Mouse (Mus musculus) kidney, adult 2 months (tissue): ENCODE results near the gene Slc12a6. TPM values are rescaled to one million over a fixed set of nuclear protein-coding genes. Genes with fewer than 3 reads are reported as not detected.

Experiments used
- DNase-seq: peaks from one replicate; pipeline ENCODE4 v3.0.0; 2021
- H3K27ac ChIP-seq: fragments of 200-500 bp; 2 replicates; pipeline ENCODE4 v1.5.1; 2012; ENCODE audit warnings: low read depth, low read length, control low read depth, inconsistent platforms; ENCODE audit not compliant: insufficient read depth
- H3K27me3 ChIP-seq: fragments of 200-500 bp; replicated peaks from 2 replicates; pipeline ENCODE4 v1.6.1; 2012; ENCODE audit warnings: mild to moderate bottlenecking, moderate library complexity, low read length, inconsistent platforms; ENCODE audit not compliant: control insufficient read depth, insufficient read depth
- H3K36me3 ChIP-seq: fragments of 200-500 bp; 2 replicates; pipeline ENCODE4 v1.6.1; 2012; ENCODE audit warnings: mild to moderate bottlenecking, moderate library complexity, low read length, inconsistent platforms; ENCODE audit not compliant: control insufficient read depth, insufficient read depth
- H3K4me1 ChIP-seq: fragments of 200-500 bp; 2 replicates; pipeline ENCODE4 v1.6.1; 2011; ENCODE audit warnings: low read length; ENCODE audit not compliant: control insufficient read depth, insufficient read depth
- H3K4me3 ChIP-seq: fragments of 200-500 bp; 2 replicates; pipeline ENCODE4 v1.5.1; 2011; ENCODE audit warnings: mild to moderate bottlenecking, low read depth, low read length, control low read depth; ENCODE audit not compliant: insufficient read depth
- CTCF ChIP-seq: fragments of 200-500 bp; conservative IDR thresholded peaks from 2 replicates; pipeline ENCODE4 v1.5.1; 2011; ENCODE audit warnings: low read depth, mild to moderate bottlenecking, control low read depth, low read length, moderate library complexity, mixed read lengths; ENCODE audit not compliant: insufficient read depth, insufficient read length
- POLR2A ChIP-seq: fragments of 200-500 bp; IDR thresholded peaks from one replicate; pipeline ENCODE4 v1.6.1; 2011; ENCODE audit warnings: low read depth, low read length, control low read depth
- WGBS: fragments of 180-500 bp; shearing (Covaris S2); methylation state at CpG from one replicate; pipeline ENCODE4 v1.1.7; 2018; 5-methylcytosine and 5-hydroxymethylcytosine counted together
- polyA plus RNA-seq: library from polyadenylated mRNA; depleted of rRNA; stranded (reverse); fragments of >200 nt; gene quantifications from 2 replicates; pipeline ENCODE4 v1.2.3, GENCODE M21; 2012

Slc12a6 gene
- polyA plus RNA-seq, 1 experiment, result 29.6 TPM

DNA sequence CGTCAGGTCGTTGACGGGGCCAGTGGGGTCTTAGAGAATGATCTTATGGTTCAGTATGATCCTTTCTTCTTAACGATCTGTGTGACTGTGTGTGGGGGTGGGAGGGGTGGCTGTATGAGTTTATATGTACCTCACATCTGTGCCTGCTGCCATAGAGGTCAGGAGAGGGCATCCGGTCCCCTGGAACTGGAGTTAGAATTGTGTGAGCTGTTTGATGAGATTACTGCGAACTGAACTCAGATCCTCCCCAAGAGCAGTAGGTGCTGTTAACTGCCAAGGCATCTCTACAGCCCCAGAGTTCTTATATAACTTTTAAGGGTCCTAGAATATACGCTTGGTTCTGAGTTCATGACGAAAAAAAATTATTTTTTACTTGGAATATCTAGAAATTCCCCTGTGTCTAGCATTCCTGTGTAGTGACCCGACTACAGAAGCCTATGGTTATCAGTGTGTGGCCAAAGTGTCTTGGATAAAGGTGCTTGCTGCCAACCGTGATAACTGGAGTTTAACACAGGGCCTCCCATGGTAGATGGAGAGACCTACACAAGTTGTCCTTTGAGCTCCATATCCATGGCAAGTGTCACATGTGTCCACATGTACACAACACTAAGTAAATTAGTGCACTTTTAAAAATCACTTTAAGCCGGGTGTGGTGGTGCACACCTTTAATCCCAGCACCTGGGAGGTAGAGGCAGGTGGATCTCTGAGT lies 62.6 kb downstream of the Slc12a6 start:
- H3K27ac ChIP-seq, result no peak overlapping the region
- H3K4me1 ChIP-seq, result no peaks in the 10 kb centered on the region
- no peaks in the 10 kb centered on the region for H3K36me3 ChIP-seq
- TF ChIP-seq CTCF, result no peak
- WGBS, result 79% methylated on average over 11 of the region's 11 CpGs
- DNase-seq, result no peak
- H3K4me3 ChIP-seq, result no peak overlapping the region
- no peaks in the 10 kb centered on the region for H3K27me3 ChIP-seq

DNA sequence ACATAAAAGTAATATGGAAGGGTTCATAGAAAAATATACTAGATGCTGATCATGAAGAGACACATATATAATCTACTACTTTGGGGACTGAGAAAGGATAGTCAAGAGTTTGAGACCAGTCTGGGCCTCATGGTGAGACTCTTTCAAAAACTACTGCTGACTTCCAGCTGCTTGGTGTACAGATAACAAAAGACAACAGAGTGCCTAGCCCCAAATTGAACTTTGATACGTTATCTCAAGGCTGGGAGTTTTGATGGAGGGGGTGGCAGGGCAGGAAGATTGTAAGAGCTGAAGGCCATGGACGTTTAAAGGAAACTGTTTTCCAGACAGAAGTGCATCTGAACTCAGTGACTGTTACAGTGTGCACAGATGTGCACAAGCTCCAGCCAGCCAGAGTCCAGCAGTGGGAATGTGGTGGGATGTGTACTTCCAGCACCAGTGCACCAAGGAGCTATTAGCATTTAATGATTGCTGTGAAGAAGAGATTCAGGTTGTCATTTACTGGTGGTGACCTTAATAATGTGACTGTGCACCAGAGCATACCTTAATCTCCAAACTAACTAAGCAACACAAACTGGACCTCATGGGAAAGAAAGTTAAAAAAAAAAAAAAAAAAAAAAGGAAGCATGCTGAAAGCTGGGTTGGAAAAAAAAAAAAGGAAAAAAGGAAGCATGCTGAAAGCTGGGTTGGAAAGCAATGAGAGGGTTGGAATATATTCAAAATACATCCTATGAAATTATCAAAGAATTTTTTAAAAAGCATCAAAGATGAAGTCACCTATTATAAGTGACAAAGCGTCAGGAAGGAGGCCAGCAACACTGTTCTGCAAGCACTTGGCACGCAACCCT lies 66.7 kb downstream of the Slc12a6 start:
- 49% methylated on average over 4 of the region's 4 CpGs for WGBS
- DNase-seq, result no peak

DNA sequence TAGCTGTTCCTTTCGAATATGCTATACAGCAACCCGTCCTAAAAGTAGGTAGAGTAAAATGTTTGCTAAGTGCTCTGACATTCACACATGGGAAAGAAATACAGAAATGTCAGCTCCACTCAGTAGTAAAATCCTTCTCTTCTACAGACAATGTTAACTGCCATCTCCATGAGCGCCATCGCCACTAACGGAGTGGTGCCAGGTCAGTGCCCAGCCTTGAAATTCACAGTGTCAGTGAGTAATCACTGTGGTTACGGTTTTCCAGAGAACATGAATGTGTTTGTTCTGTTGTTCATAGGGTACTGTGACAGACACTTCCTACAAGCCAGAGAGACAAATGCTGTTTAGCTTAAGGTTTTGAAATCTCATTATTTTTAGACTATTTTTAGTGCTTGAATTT lies 71.6 kb downstream of the Slc12a6 start:
- peaks cover 13% of the 10 kb centered on the region for H3K36me3 ChIP-seq
- no peak overlapping the region for H3K4me3 ChIP-seq
- no peak overlapping the region for H3K27ac ChIP-seq
- H3K4me1 ChIP-seq, result no peaks in the 10 kb centered on the region
- TF ChIP-seq CTCF (no peak), POLR2A (no peak)
- 96% methylated on average over 6 of the region's 6 CpGs for WGBS
- DNase-seq, result no peak
- H3K27me3 ChIP-seq, result no peaks in the 10 kb centered on the region

More for the DNA sequence above, 66.7 kb downstream of the Slc12a6 start:
- no peaks in the 10 kb centered on the region for H3K27me3 ChIP-seq
- H3K4me1 ChIP-seq, result no peaks in the 10 kb centered on the region
- H3K36me3 ChIP-seq, result peaks cover 5% of the 10 kb centered on the region
- TF ChIP-seq CTCF (no peak), POLR2A (no peak)
- H3K27ac ChIP-seq, result no peak overlapping the region
- H3K4me3 ChIP-seq, result no peak overlapping the region

DNA sequence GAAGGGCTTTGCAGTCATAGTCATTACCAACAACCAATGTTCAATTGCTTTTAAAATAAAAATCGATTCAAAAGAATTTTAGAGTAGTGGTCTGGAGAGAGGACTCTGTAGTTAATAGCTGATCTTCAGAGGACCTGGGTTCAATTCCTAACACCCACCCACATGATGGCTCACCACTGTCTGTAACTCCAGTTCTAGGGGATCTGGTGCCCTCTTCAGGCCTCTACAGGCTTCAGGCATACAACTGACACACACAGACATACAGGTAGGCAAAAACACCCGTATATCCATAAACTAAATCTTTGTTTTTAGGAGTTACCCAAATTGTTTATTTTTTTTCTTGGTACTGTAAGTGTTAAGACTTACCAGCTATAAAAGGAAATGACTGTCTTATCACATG lies 74.1 kb downstream of the Slc12a6 start:
- no peak overlapping the region for H3K4me3 ChIP-seq
- 92% methylated on average over 2 of the region's 2 CpGs for WGBS
- H3K36me3 ChIP-seq, result peaks cover 14% of the 10 kb centered on the region
- DNase-seq, result peak; percentile 20
- no peak overlapping the region for H3K27ac ChIP-seq
- no peaks in the 10 kb centered on the region for H3K4me1 ChIP-seq
- peak; percentile 46 for TF ChIP-seq CTCF
- no peak for TF ChIP-seq POLR2A
- no peaks in the 10 kb centered on the region for H3K27me3 ChIP-seq

DNA sequence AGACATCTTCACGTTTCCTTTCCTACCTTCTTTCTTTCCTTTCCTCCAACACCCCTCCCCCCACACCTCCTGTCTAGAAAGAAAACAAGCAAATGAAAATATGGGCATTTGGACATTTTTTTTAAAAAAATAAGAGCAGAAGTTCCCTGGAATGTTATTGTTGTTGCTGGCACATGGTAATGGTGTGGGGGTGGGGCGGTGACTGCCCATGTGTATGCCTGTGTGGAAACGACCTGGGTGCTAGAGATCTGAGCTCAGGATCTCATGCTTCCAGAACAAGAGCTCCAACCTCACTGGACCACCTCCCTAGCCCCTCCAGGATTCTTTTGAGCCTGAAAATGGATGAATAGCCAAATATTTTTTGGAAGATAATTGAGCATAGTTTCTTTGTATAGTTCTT lies 75.5 kb downstream of the Slc12a6 start:
- H3K27ac ChIP-seq, result no peak overlapping the region
- no peaks in the 10 kb centered on the region for H3K4me1 ChIP-seq
- no peak overlapping the region for H3K4me3 ChIP-seq
- WGBS, result 50% methylated on average over 3 of the region's 3 CpGs
- H3K36me3 ChIP-seq, result peaks cover 14% of the 10 kb centered on the region
- TF ChIP-seq POLR2A (no peak), CTCF (no peak)
- no peak for DNase-seq
- H3K27me3 ChIP-seq, result no peaks in the 10 kb centered on the region

DNA sequence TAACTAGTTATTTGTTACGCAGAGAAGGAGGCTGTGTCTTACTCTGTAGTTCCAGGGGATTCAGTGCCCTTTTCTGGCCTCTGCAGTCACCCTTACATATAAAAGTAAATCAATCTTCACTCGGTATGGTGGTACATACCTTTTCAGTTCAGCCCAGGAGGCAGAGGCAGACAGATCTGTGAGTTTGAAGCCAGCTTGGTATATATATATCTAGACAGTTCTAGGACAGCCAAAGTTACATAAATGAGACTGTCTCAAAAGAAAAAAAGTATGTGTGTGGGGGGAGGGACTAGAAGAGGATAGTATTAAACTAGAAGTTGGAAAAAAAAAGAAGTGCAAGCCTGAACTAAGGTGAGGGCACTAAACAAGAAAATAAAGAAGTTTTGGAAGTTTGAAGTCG lies 82.6 kb downstream of the Slc12a6 start:
- no peak overlapping the region for H3K4me3 ChIP-seq
- WGBS, result 85% methylated on average over 3 of the region's 3 CpGs
- DNase-seq, result no peak
- no peak overlapping the region for H3K27ac ChIP-seq
- no peaks in the 10 kb centered on the region for H3K4me1 ChIP-seq
- TF ChIP-seq POLR2A, result no peak
- no peak for TF ChIP-seq CTCF
- H3K36me3 ChIP-seq, result peaks cover 17% of the 10 kb centered on the region
- H3K27me3 ChIP-seq, result no peaks in the 10 kb centered on the region

DNA sequence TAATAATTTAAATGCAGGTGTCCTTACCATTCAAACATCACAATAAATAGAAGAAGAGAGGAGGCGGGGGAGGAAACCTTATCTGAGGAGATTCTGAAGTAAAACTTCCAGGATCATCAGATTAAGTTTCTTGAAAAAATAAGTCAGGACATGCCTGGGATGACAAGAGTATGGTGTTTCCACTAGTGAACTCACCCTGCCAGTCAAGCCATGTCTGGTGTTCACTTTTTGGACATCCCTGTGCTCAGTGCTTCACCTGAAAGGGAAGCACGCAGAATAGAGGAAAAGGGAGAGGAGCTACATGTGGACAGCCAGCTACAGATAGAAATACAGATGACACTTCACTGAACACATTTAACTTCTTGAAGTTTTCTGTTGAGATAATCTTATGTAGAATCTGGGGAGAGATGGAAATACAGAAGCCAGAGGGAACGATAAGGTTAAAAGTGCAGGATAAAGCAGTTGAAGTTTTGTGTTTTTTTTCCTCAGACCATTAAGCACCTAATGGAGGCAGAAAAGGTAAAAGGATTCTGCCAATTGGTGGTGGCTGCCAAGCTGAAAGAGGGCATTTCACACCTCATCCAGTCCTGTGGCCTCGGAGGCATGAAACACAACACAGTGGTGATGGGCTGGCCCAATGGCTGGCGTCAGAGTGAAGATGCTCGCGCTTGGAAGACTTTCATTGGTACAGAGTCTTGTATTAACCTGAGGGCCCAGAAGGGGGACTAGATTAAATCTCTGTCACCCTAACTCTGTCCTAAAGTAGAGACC lies 88.2 kb downstream of the Slc12a6 start:
- peaks cover 17% of the 10 kb centered on the region for H3K36me3 ChIP-seq
- no peaks in the 10 kb centered on the region for H3K27me3 ChIP-seq
- H3K4me3 ChIP-seq, result no peak overlapping the region
- DNase-seq, result no peak
- no peaks in the 10 kb centered on the region for H3K4me1 ChIP-seq
- TF ChIP-seq POLR2A (no peak), CTCF (no peak)
- H3K27ac ChIP-seq, result no peak overlapping the region
- WGBS, result 50% methylated on average over 7 of the region's 7 CpGs
